Mouse (Mus musculus) intestine, embryonic 15.5 days (tissue): Measurements from ENCODE around the gene Rabgap1. TPM values are rescaled to one million over a fixed set of nuclear protein-coding genes. Genes with fewer than 3 reads are reported as not detected.
A peak's percentile ranks its signal among the peaks of the same experiment; 100 is the strongest.

Experiments
- ATAC-seq: fragments of 200-750 bp; cut with Nextera tagmentation; 2 replicates; pipeline ENCODE4 v1.8.0; 2017; ENCODE audit warnings: moderate TSS enrichment, moderate library complexity
- H3K27ac ChIP-seq: fragments of 300-500 bp; sonication (generic); 2 replicates; pipeline ENCODE4 v1.5.1; 2015; ENCODE audit warnings: mild to moderate bottlenecking, inconsistent platforms
- H3K27me3 ChIP-seq: fragments of 300-500 bp; sonication (generic); replicated peaks from 2 replicates; pipeline ENCODE4 v1.6.1; 2015; ENCODE audit warnings: inconsistent platforms
- H3K36me3 ChIP-seq: fragments of 300-500 bp; sonication (generic); 2 replicates; pipeline ENCODE4 v1.6.1; 2015; ENCODE audit warnings: inconsistent platforms
- H3K4me1 ChIP-seq: fragments of 300-500 bp; sonication (generic); replicated peaks from 2 replicates; pipeline ENCODE4 v1.6.1; 2015; ENCODE audit warnings: inconsistent platforms
- H3K4me2 ChIP-seq: fragments of 300-500 bp; sonication (generic); replicated peaks from 2 replicates; pipeline ENCODE4 v1.6.1; 2015; ENCODE audit warnings: mild to moderate bottlenecking, inconsistent platforms
- H3K4me3 ChIP-seq: fragments of 300-500 bp; sonication (generic); replicated peaks from 2 replicates; pipeline ENCODE4 v1.5.1; 2015; ENCODE audit warnings: inconsistent platforms
- H3K9ac ChIP-seq: fragments of 300-500 bp; sonication (generic); 2 replicates; pipeline ENCODE4 v1.6.1; 2015; ENCODE audit warnings: inconsistent platforms
- H3K9me3 ChIP-seq: fragments of 300-500 bp; sonication (generic); 2 replicates; pipeline ENCODE4 v1.6.1; 2016; ENCODE audit warnings: inconsistent platforms
- WGBS: fragments of 180-500 bp; shearing (Covaris S2); methylation state at CpG from one replicate; pipeline ENCODE4 v1.1.7; 2015; 5-methylcytosine and 5-hydroxymethylcytosine counted together
- polyA plus RNA-seq: library from polyadenylated mRNA; unstranded; fragments of >200 nt; fragmentation: Nextera tagmentation; extraction: Ambion mirVana; gene quantifications from 2 replicates; pipeline ENCODE4 v1.2.1, GENCODE M21; 2015

Gene Rabgap1
- polyA plus RNA-seq, 1 experiment from 2014 or later: 32.5 TPM

- WGBS: 70% methylated on average over 4 of the region's 4 CpGs
- Histone ChIP-seq H3K4me1 (peaks cover 6% of the 10 kb centered on the region), H3K4me2 (no peak overlapping the region), H3K27ac (0 out of 2 replicates have a peak overlapping the region, but pooled peaks have one; percentile 22), H3K9me3 (no peaks in the 10 kb centered on the region), H3K36me3 (no peaks in the 10 kb centered on the region), H3K9ac (no peak overlapping the region), H3K27me3 (no peaks in the 10 kb centered on the region), H3K4me3 (no peak overlapping the region)
- ATAC-seq: peak; percentile 53; the same call in 1 of the 2 replicates
These were observed 75.6 kb downstream of the Rabgap1 start for GRCm38 (mm10) chr2:37518561-37519285.

DNA sequence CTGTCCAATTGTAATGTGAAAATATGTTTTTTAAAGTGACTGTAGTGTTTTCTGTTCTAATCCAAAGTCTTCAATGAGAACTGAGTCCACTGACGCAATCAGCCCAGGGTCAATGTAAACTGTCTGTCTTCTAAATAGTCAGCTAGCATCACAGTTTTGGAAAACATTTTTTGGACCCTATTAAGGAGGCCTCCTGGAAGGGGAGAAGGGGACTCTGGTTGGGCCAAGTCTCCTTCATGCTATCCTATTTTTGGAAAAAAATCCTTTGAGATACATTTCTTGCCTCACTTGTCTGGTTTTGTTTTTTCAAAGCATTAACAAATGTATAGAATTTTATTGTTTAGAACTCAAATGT is 76.2 kb downstream of the Rabgap1 start:
- H3K27me3 ChIP-seq: no peaks in the 10 kb centered on the region
- 63% methylated on average over 1 of the region's 1 CpGs for WGBS
- no peaks in the 10 kb centered on the region for H3K9me3 ChIP-seq
- H3K4me2 ChIP-seq: no peak overlapping the region
- no peak overlapping the region for H3K9ac ChIP-seq
- no peak overlapping the region for H3K4me3 ChIP-seq
- ATAC-seq: peak; percentile 50; the same call in 1 of the 2 replicates
- no peaks in the 10 kb centered on the region for H3K36me3 ChIP-seq
- peaks cover 6% of the 10 kb centered on the region for H3K4me1 ChIP-seq
- H3K27ac ChIP-seq: no peak overlapping the region

GRCm38 (mm10) chr2:37527587-37527986 is 84.5 kb downstream of the Rabgap1 start:
- Histone ChIP-seq H3K4me2 (no peak overlapping the region), H3K4me1 (no peaks in the 10 kb centered on the region), H3K27ac (no peak overlapping the region), H3K9me3 (no peaks in the 10 kb centered on the region), H3K36me3 (no peaks in the 10 kb centered on the region), H3K4me3 (no peak overlapping the region), H3K27me3 (no peaks in the 10 kb centered on the region), H3K9ac (no peak overlapping the region)
- no peak for ATAC-seq

DNA sequence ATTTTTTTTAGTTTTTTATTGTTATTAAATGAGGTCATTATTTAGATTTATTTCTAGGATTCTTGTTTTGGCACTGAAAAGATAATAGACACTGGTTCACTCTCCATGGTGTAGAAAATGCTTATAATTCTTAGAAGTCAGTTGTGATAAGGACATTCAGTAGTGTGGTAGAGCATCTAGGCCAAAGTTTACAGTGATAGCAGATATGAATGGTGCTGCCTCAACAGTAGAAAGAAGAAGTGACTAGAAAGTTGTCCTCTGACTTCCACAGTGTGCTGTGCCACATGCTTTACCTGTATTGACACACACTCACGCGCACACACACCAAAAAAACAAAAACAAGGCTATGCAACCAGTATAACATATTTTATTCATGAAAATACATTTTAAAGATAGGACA is 86.3 kb downstream of the Rabgap1 start:
- Histone ChIP-seq H3K27ac (no peak overlapping the region), H3K36me3 (0 out of 2 replicates have a peak, but pooled peaks cover 2% of the 10 kb centered on the region), H3K27me3 (no peaks in the 10 kb centered on the region), H3K4me2 (no peak overlapping the region), H3K9ac (no peak overlapping the region), H3K4me3 (no peak overlapping the region), H3K4me1 (no peaks in the 10 kb centered on the region), H3K9me3 (no peaks in the 10 kb centered on the region)
- ATAC-seq: no peak
- WGBS: 92% methylated on average over 2 of the region's 2 CpGs

- 88% methylated on average over 1 of the region's 1 CpGs for WGBS
- Histone ChIP-seq H3K4me3 (no peak overlapping the region), H3K9me3 (no peaks in the 10 kb centered on the region), H3K36me3 (0 out of 2 replicates have a peak, but pooled peaks cover 4% of the 10 kb centered on the region), H3K4me2 (no peak overlapping the region), H3K27me3 (no peaks in the 10 kb centered on the region), H3K9ac (no peak overlapping the region), H3K27ac (no peak overlapping the region), H3K4me1 (no peaks in the 10 kb centered on the region)
- no peak for ATAC-seq
These were observed 87.7 kb downstream of the Rabgap1 start for GRCm38 (mm10) chr2:37530766-37531165.

- H3K4me3 ChIP-seq: no peak overlapping the region
- no peak overlapping the region for H3K4me2 ChIP-seq
- no peaks in the 10 kb centered on the region for H3K4me1 ChIP-seq
- WGBS: 79% methylated on average over 3 of the region's 3 CpGs
- no peaks in the 10 kb centered on the region for H3K27me3 ChIP-seq
- H3K36me3 ChIP-seq: peaks cover 4% of the 10 kb centered on the region; the same call in 1 of the 2 replicates
- no peak for ATAC-seq
- no peaks in the 10 kb centered on the region for H3K9me3 ChIP-seq
- H3K27ac ChIP-seq: no peak overlapping the region
- H3K9ac ChIP-seq: no peak overlapping the region
These were observed 88.6 kb downstream of the Rabgap1 start for GRCm38 (mm10) chr2:37531639-37532038.

GRCm38 (mm10) chr2:37549346-37550012 is 106.4 kb downstream of the Rabgap1 start:
- Histone ChIP-seq H3K27me3 (no peaks in the 10 kb centered on the region), H3K4me1 (no peaks in the 10 kb centered on the region), H3K36me3 (peaks cover 19% of the 10 kb centered on the region), H3K9ac (no peak overlapping the region), H3K4me2 (no peak overlapping the region), H3K9me3 (no peaks in the 10 kb centered on the region), H3K4me3 (no peak overlapping the region), H3K27ac (no peak overlapping the region)
- peak; percentile 55; the same call in 1 of the 2 replicates for ATAC-seq
- WGBS: 88% methylated on average over 1 of the region's 1 CpGs

- Histone ChIP-seq H3K9me3 (no peaks in the 10 kb centered on the region), H3K9ac (no peak overlapping the region), H3K4me1 (no peaks in the 10 kb centered on the region), H3K36me3 (peaks cover 20% of the 10 kb centered on the region), H3K27me3 (no peaks in the 10 kb centered on the region), H3K4me2 (no peak overlapping the region), H3K27ac (no peak overlapping the region), H3K4me3 (no peak overlapping the region)
- WGBS: 69% methylated on average over 2 of the region's 2 CpGs
- ATAC-seq: no peak
These were observed 113.3 kb downstream of the Rabgap1 start for GRCm38 (mm10) chr2:37556366-37556765.

DNA sequence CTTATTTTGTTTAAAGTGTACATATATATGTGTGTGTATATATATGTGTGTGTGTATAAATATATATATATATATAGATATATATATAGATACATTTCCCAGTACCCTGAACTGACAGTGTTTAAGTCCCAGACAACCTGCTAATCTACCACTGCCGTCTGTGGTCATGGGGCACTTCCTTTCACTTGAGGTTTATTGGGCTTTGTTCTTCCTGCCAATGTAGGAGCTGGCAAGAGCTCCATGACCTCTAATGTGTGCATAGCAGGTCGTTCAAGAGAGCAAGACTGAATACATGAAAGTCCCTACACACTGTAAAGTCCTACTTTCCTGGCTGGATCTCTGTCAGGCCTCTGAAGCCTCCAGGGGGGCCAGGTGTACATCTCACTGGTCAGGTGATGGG is 122.5 kb downstream of the Rabgap1 start:
- ATAC-seq: no peak
- no peak overlapping the region for H3K27ac ChIP-seq
- H3K27me3 ChIP-seq: no peaks in the 10 kb centered on the region
- H3K4me2 ChIP-seq: no peak overlapping the region
- no peak overlapping the region for H3K4me3 ChIP-seq
- H3K9me3 ChIP-seq: no peaks in the 10 kb centered on the region
- no peaks in the 10 kb centered on the region for H3K4me1 ChIP-seq
- H3K36me3 ChIP-seq: peaks cover 14% of the 10 kb centered on the region; the same call in 1 of the 2 replicates
- WGBS: 49% methylated on average over 2 of the region's 2 CpGs
- no peak overlapping the region for H3K9ac ChIP-seq

DNA sequence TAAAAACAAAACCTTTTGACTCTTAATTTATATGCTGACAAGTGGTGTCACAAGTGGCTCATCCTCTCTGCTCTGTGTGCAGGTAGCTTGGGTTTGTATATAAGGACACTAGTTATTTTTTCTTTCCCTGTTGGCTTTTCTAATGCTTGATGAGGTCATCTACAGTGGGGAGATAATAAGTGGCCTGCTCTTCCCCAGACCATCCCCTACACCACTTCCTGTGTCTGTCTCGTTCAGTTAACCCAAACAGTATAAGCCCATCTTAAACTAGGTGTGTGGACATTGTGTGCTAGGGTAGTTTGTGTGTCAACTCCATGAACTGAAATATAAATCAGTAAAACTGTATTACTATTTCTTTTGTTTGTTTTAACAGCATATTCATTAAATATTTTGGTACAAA is 123.0 kb downstream of the Rabgap1 start:
- peaks cover 14% of the 10 kb centered on the region; the same call in 1 of the 2 replicates for H3K36me3 ChIP-seq
- 56% methylated on average over 1 of the region's 1 CpGs for WGBS
- no peaks in the 10 kb centered on the region for H3K9me3 ChIP-seq
- no peaks in the 10 kb centered on the region for H3K27me3 ChIP-seq
- no peak overlapping the region for H3K4me3 ChIP-seq
- H3K27ac ChIP-seq: no peak overlapping the region
- no peak overlapping the region for H3K9ac ChIP-seq
- no peak overlapping the region for H3K4me2 ChIP-seq
- H3K4me1 ChIP-seq: no peaks in the 10 kb centered on the region
- ATAC-seq: no peak

- ATAC-seq: peak; percentile 87
These were observed 126.8 kb downstream of the Rabgap1 start for GRCm38 (mm10) chr2:37569888-37570287.

DNA sequence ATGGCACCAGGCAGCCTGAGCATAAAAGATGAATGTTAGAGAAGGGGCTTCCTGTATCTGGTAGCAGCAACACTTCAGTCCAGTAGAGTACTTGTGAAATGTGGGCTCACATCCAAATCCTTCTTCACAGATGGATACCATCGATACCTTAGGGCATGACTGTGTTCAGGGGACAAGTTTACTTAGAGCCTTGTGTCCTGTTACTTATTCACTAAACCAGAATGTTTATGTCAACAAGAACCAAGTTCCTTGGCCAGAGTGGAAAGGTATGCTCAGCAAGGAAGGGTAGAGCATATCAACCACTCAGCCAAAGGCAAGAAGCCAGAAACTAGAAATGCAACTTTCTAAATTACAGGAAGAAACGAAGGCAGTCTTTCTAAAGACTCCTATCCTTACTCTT is 127.6 kb downstream of the Rabgap1 start:
- no peaks in the 10 kb centered on the region for H3K9me3 ChIP-seq

More at GRCm38 (mm10) chr2:37569888-37570287, 126.8 kb downstream of the Rabgap1 start:
- Histone ChIP-seq H3K4me1 (no peaks in the 10 kb centered on the region), H3K4me3 (no peak overlapping the region), H3K4me2 (no peak overlapping the region), H3K9ac (no peak overlapping the region), H3K9me3 (no peaks in the 10 kb centered on the region), H3K36me3 (peaks cover 3% of the 10 kb centered on the region; the same call in 1 of the 2 replicates), H3K27ac (no peak overlapping the region), H3K27me3 (no peaks in the 10 kb centered on the region)
- WGBS: 64% methylated on average over 5 of the region's 5 CpGs

More for the DNA sequence above, 127.6 kb downstream of the Rabgap1 start:
- Histone ChIP-seq H3K9ac (no peak overlapping the region), H3K27me3 (no peaks in the 10 kb centered on the region), H3K4me3 (no peak overlapping the region), H3K4me1 (no peaks in the 10 kb centered on the region), H3K27ac (no peak overlapping the region), H3K4me2 (no peak overlapping the region), H3K36me3 (0 out of 2 replicates have a peak, but pooled peaks cover 3% of the 10 kb centered on the region)
- 57% methylated on average over 2 of the region's 2 CpGs for WGBS
- no peak for ATAC-seq
